ENCODE assay signal across 9 mouse cellular contexts in genomic region chr1:59534976-59535810, GRCm38 (mm10). TPM values are rescaled to one million over a fixed set of nuclear protein-coding genes. Genes with fewer than 3 reads are reported as not detected.
DNase-seq lines count a peak whose midpoint lies in the region; ATAC-seq and TF ChIP-seq lines count a peak whose summit lies in the region.
"Had no signal": no experiment of that assay in that cellular context is flagged by ENCODE, and none has a peak within 500 bp of the region (broad histone marks: within the 10 kb centered on the region; RNA-seq: fewer than 3 reads in every experiment).

No protein-coding gene starts in this region.

- H3K27me3 ChIP-seq in hindbrain, embryonic 11.5 days (ENCODE audit: control insufficient read depth, insufficient read depth, low read length) = no peaks in the 10 kb centered on the region

- H3K9me3 ChIP-seq in hindbrain, embryonic 11.5 days (ENCODE audit: control insufficient read depth, low read length) = no peaks in the 10 kb centered on the region
- H3K9me3 ChIP-seq: megakaryocyte, embryonic 14.5 days had no signal

- DNase-seq in layer of hippocampus, adult 11-12 months (ENCODE audit: low spot score) = peak; percentile 58
- DNase-seq in layer of hippocampus, adult 9-10 months (ENCODE audit: low spot score) = no peak
- peak; percentile 27 for DNase-seq in hindbrain, embryonic 11.5 days (ENCODE audit: low spot score)
- DNase-seq in left cerebral cortex, postnatal 4 days = peak; percentile 75
- peak; percentile 40 for DNase-seq in right cerebral cortex, postnatal 25 days
- DNase-seq in lung, adult 2 months = no peak
- DNase-seq in thymus, postnatal 36 days = no peak
- no peak for DNase-seq in gastrocnemius, postnatal 25 days

- H3K9ac ChIP-seq in hindbrain, embryonic 11.5 days (ENCODE audit: low read depth, low read length) = no peak overlapping the region

- intact Hi-C loops in left cerebral cortex, postnatal 4 days (cut with DNase I) = no loop called here

- H3K27ac ChIP-seq in hindbrain, embryonic 11.5 days (ENCODE audit: low read depth, low read length) = no peak overlapping the region

- TF ChIP-seq POLR2A in lung, adult 2 months (IDR thresholded peaks at IDR 0.05; ENCODE audit: borderline replicate concordance, extremely low read depth, low read depth, low read length) = no peak

- TF ChIP-seq CTCF in lung, adult 2 months (IDR thresholded peaks at IDR 0.05; ENCODE audit: insufficient read depth, low read length) = no peak

- no peak overlapping the region for H3K4me3 ChIP-seq in hindbrain, embryonic 11.5 days (ENCODE audit: low read depth, low read length)
- H3K4me3 ChIP-seq in lung, adult 2 months (replicated peaks; ENCODE audit: extremely low read depth, low read depth, low read length) = no peak overlapping the region
- H3K4me3 ChIP-seq: megakaryocyte, embryonic 14.5 days had no signal

- peak; percentile 57 for ATAC-seq in hindbrain, embryonic 11.5 days (ENCODE audit: low FRiP score)

- WGBS in hindbrain, embryonic 11.5 days = 28% methylated on average over 5 of the region's 5 CpGs
- WGBS in lung, adult 2 months = 45% methylated on average over 5 of the region's 5 CpGs

- H3K36me3 ChIP-seq in hindbrain, embryonic 11.5 days (ENCODE audit: control insufficient read depth, insufficient read depth, low read length) = no peaks in the 10 kb centered on the region

- no peak overlapping the region for H3K4me2 ChIP-seq in hindbrain, embryonic 11.5 days (replicated peaks; ENCODE audit: low read depth, low read length)

- no peaks in the 10 kb centered on the region for H3K4me1 ChIP-seq in hindbrain, embryonic 11.5 days (replicated peaks; ENCODE audit: control insufficient read depth, insufficient read depth, low read length)
- no peaks in the 10 kb centered on the region for H3K4me1 ChIP-seq in lung, adult 2 months (ENCODE audit: control insufficient read depth, insufficient read depth, low read length)
- H3K4me1 ChIP-seq: megakaryocyte, embryonic 14.5 days had no signal

RNA-seq across cellular contexts. Expression of gene Gm973, which starts 19.1 kb away (rescaled TPM):
- 7.7 and 9.5 TPM in 2 replicates for polyA plus RNA-seq in hindbrain, embryonic 11.5 days (2014; fragmentation: Nextera tagmentation; extraction: Ambion mirVana)
- 1 to 10 TPM; 6.1 to 6.7 TPM for total RNA-seq in left cerebral cortex, postnatal 4 days (2021)
- 1.6 and 2.5 TPM in 2 replicates for polyA plus RNA-seq in lung, adult 2 months (2012; rRNA removed)
- total RNA-seq in gastrocnemius, postnatal 25 days (2021) = under 1 TPM; 0.21 to 0.23 TPM

RNA-seq across cellular contexts. Expression of gene Fzd7, which starts 53.0 kb away (rescaled TPM):
- polyA plus RNA-seq in hindbrain, embryonic 11.5 days (2014; fragmentation: Nextera tagmentation; extraction: Ambion mirVana) = 13.0 and 15.4 TPM in 2 replicates
- 1 to 10 TPM; 6.9 to 7.4 TPM for total RNA-seq in left cerebral cortex, postnatal 4 days (2021)
- polyA plus RNA-seq in lung, adult 2 months (2012; rRNA removed) = 39.4 and 41.0 TPM in 2 replicates
- total RNA-seq in gastrocnemius, postnatal 25 days (2021) = 10 to 100 TPM; 17.3 to 24.8 TPM

Comparison
In these comparisons a context has a peak if more than half of its experiments do, and no peak if none do; other contexts are left out.
1. DNase-seq: peak in layer of hippocampus, adult 11-12 months (single experiment), hindbrain, embryonic 11.5 days (single experiment), left cerebral cortex, postnatal 4 days (single experiment) and right cerebral cortex, postnatal 25 days (single experiment); none in layer of hippocampus, adult 9-10 months (single experiment), lung, adult 2 months (single experiment), thymus, postnatal 36 days (0 of 2) and gastrocnemius, postnatal 25 days (single experiment).
2. RNA of gene Gm973, which starts 19.1 kb away (total RNA-seq): 6.1 to 6.7 TPM in left cerebral cortex, postnatal 4 days; 0.21 to 0.23 TPM in gastrocnemius, postnatal 25 days; every median in the first group is over 4 times any median in the second.